Mouse (Mus musculus) Patski (cell line): ENCODE data around the gene Gm20388. TPM values are rescaled to one million over a fixed set of nuclear protein-coding genes. Genes with fewer than 3 reads are reported as not detected.

ENCODE experiments used
- ATAC-seq: fragments of 100-300 bp; one replicate; pipeline ENCODE4 v1.8.0; 2021
- CTCF ChIA-PET: fragments of 350-600 bp; sonication (Branson Sonifier 250); formaldehyde crosslinking; loops from one replicate; lab custom pipeline; 2022; ENCODE audit warnings: inconsistent platforms; lab: Charles Lee
- POLR2A ChIA-PET: fragments of 350-600 bp; sonication (Branson Sonifier 250); formaldehyde crosslinking; loops from one replicate; lab custom pipeline; 2022; ENCODE audit warnings: antibody characterized with exemption, inconsistent platforms; lab: Charles Lee
- DNase-seq: peaks from one replicate; pipeline ENCODE4 v3.0.0-alpha.2; 2011; ENCODE audit warnings: low read depth, low spot score
- H3K27me3 ChIP-seq: fragments of 371-371 bp; one replicate; pipeline ENCODE4 v1.5.1; 2021
- CTCF ChIP-seq: fragments of 100-300 bp; IDR thresholded peaks from one replicate; pipeline ENCODE4 v1.5.1; 2021
- in situ Hi-C: fragments of 300-500 bp; cut with MboI; formaldehyde crosslinking; loops from 3 replicates; pipeline ENCODE4 v1.11.1; 2018; ENCODE audit warnings: low pct_unique_long_range_greater_than_20kb, mixed read lengths
- polyA plus RNA-seq: library from polyadenylated mRNA; unstranded; gene quantifications from one replicate; pipeline ENCODE4 v1.2.3, GENCODE M21; 2021

Gene Gm20388
- polyA plus RNA-seq, 1 experiment from 2014 or later: 86.7 TPM

DNA sequence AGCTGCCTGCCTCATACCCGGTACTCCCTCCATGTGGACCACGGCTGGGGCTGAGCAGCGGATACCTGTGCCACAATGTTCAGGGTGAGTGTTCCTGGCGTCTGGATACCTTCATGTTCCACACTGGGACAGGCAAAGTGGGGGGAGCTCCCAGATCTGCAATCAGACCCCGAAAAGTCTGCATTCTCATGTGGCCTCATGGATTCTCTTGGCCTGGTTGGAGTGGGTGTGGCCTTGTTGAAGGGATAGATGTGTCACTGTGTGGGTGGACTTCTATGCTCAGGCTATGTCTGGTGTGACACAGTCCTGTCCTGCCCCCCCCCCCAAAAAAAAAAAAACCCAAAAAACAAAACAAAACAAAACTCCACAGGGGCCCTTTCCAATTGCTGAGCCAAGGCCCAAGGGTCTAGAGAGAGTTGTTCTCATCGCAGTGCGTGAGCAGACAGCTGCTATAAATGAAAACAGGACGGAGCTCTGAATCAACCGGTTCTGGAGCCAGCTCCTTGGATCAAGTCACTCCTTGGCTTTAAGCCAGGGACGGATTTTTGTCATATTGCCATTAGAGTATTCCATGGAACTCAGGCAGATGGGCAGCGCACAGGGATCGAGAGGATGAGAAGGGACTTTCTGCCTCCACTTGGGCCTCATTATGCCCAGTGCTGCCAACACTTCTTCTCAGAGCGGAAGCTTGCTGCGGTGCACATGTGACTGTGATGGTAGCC is 3231.3 kb downstream of the Gm20388 start:
- TF ChIP-seq CTCF: no peak
- in situ Hi-C loops: no loop called here
- POLR2A ChIA-PET: no interaction called here
- DNase-seq: peak; percentile 46
- no peak for ATAC-seq
- H3K27me3 ChIP-seq: no peaks in the 10 kb centered on the region
- CTCF ChIA-PET: interaction anchor here (1.0 kb wide), 1 partner anchor 16 kb away, joined by 3 read pairs; the partner anchor contains the start of gene Sult5a1

DNA sequence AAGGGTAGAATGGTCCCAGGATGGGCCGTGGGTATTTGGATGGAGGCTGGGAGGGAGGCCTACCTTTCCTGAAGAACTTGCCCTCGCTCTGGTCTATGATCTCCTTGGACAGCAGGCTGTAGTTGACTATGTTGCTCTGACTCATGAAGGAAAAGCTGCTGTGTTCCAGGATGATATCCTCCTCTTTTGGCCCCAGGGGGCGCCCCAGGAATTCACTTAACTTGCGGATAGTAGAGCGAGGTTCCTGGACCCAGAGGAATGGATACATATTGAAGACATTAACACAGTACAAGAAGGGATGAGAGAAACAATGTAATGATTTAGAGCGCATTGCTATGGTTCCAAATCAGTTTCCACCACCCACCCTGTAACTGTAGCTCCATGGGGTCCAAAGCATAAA is 3234.6 kb downstream of the Gm20388 start:
- POLR2A ChIA-PET: no interaction called here
- in situ Hi-C loops: no loop called here
- no peak for ATAC-seq
- CTCF ChIA-PET: interaction anchor here (1.2 to 2.0 kb wide), 4 partner anchors 10 to 46 kb away, joined by 4 to 10 read pairs (median 6); no protein-coding TSS in a partner anchor
- DNase-seq: no peak
- TF ChIP-seq CTCF: no peak
- peaks cover 3% of the 10 kb centered on the region for H3K27me3 ChIP-seq

- peaks cover 3% of the 10 kb centered on the region for H3K27me3 ChIP-seq
- no peak for TF ChIP-seq CTCF
- ATAC-seq (no peak), DNase-seq (no peak)
- in situ Hi-C loops: no loop called here
- CTCF ChIA-PET: interaction anchor here (1.2 to 2.7 kb wide), 5 partner anchors 9 to 45 kb away, joined by 4 to 10 read pairs (median 6); no protein-coding TSS in a partner anchor
- POLR2A ChIA-PET: interaction anchor here (0.6 kb wide), 1 partner anchor 681 kb away, joined by 3 read pairs; no protein-coding TSS in a partner anchor
Observed at GRCm38 (mm10) chr8:123146390-123146789, 3235.7 kb downstream of the Gm20388 start.

GRCm38 (mm10) chr8:123150737-123151171 is 3240.1 kb downstream of the Gm20388 start:
- POLR2A ChIA-PET: no interaction called here
- no peak for ATAC-seq
- H3K27me3 ChIP-seq: peaks cover 3% of the 10 kb centered on the region
- in situ Hi-C loops: loop anchor here (5.0 kb wide), 1 partner anchor 38 kb away; no protein-coding TSS in a partner anchor
- DNase-seq: no peak
- TF ChIP-seq CTCF: no peak
- CTCF ChIA-PET: no interaction called here

- ATAC-seq: no peak
- in situ Hi-C loops: loop anchor here (5.0 kb wide), 1 partner anchor 37 kb away; no protein-coding TSS in a partner anchor
- CTCF ChIA-PET: interaction anchor here (1.1 kb wide), 2 partner anchors 9 to 47 kb away, joined by 4 read pairs; no protein-coding TSS in a partner anchor
- TF ChIP-seq CTCF: no peak
- no peak for DNase-seq
- POLR2A ChIA-PET: no interaction called here
- H3K27me3 ChIP-seq: peaks cover 5% of the 10 kb centered on the region
Observed at GRCm38 (mm10) chr8:123155177-123155576, 3244.5 kb downstream of the Gm20388 start.

DNA sequence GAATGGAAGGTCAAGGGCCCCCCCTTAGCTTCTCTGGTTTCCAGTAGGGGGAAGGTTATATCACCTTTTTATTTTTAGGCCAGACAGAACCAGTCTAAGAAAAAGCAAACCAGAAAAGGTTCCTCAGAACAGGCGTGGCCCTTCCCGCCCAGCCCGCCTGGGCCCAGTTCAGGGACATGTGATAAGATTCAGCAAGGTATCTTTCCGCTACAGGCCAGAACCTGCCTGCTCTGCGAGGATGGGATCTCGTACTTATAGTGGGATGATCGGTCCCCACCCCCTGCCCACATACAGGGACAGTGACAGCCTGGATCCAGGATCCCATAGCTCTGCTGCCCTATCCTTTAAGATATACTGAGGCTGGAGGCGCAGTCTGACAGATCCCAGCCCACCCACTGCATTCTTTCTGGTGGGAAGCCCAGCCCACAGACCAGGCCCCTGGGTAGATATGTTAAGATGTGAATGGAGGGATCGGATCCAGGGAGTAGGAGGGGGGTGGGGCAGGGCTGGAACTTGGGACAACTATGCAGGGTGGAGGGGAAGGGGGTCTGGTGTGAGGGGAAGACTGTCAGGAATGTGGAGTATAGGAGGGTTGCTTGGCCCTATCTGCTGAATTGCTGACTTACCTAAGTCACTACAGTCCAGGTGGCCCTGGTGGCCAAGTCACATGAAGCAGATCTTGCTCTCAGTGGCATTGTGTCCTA is 3245.6 kb downstream of the Gm20388 start:
- peaks cover 5% of the 10 kb centered on the region for H3K27me3 ChIP-seq
- ChIA-PET CTCF (interaction anchor here (1.1 kb wide), 1 partner anchor 48 kb away, joined by 4 read pairs; no protein-coding TSS in a partner anchor), POLR2A (no interaction called here)
- ATAC-seq (no peak), DNase-seq (no peak)
- in situ Hi-C loops: loop anchor here (5.0 kb wide), 1 partner anchor 36 kb away; no protein-coding TSS in a partner anchor
- TF ChIP-seq CTCF: no peak

DNA sequence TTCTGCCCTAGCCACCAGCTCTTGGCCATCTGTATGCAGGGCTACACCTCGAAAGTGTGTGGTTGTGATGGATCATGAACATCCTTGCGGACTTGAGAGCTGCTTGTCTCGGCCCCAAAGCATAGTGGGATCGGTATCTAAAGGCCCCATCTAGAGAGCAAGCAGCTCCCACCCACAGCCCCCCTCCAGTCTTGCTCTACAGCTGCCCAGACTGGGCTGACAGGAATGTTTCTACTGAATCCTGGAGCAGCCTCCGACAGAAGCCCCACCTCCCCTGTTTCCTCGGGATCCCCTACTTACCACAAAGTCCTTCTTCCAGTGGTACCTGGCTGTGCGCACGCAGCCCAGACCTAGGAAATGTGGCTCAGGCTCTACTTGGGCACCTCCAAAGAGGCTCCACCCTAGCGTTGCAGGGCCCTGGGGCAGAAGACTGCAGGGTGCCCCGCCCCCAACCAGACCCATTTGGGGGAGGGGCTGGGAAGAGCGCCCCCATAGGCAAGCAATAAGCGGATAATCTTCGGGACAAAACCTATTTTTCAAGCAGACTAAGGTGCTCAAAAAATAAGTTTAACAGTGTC is 3247.3 kb downstream of the Gm20388 start, which contains the start of gene Sult5a1:
Gene Sult5a1 (minus strand): TSS at position 428 of the 578 bp plus-strand sequence.
- no peak for TF ChIP-seq CTCF
- ATAC-seq: no peak
- in situ Hi-C loops: loop anchor here (5.0 kb wide), 1 partner anchor 34 kb away; no protein-coding TSS in a partner anchor
- H3K27me3 ChIP-seq: peaks cover 5% of the 10 kb centered on the region
- POLR2A ChIA-PET: no interaction called here
- no peak for DNase-seq
- CTCF ChIA-PET: interaction anchor here (1.6 kb wide), 1 partner anchor 16 kb away, joined by 3 read pairs; no protein-coding TSS in a partner anchor

DNA sequence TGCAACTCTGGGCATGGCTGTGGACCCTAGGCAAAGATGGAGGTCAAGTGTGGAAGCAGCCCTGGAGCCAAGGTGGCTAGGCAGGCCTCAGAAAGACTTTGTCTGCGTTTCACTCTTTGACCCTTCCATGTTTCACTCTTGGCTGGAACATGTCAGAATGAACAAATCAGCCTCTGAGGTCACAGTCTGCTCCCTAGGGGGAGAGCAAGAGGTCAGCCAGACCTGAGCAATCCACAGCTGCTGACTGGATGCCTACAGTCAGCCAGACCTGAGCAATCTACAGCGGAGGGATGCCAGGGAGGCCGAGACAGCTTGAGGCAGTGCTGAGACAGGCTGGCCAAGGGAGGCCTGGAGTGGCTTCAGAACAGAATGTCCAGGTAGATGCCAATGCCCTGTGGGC is 3270.8 kb downstream of the Gm20388 start:
- DNase-seq: no peak
- TF ChIP-seq CTCF: no peak
- ChIA-PET POLR2A (interaction anchor here (1.0 to 1.1 kb wide), 2 partner anchors 8 to 58 kb away, joined by 3 read pairs; no protein-coding TSS in a partner anchor), CTCF (no interaction called here)
- peaks cover 3% of the 10 kb centered on the region for H3K27me3 ChIP-seq
- ATAC-seq: no peak
- in situ Hi-C loops: no loop called here

DNA sequence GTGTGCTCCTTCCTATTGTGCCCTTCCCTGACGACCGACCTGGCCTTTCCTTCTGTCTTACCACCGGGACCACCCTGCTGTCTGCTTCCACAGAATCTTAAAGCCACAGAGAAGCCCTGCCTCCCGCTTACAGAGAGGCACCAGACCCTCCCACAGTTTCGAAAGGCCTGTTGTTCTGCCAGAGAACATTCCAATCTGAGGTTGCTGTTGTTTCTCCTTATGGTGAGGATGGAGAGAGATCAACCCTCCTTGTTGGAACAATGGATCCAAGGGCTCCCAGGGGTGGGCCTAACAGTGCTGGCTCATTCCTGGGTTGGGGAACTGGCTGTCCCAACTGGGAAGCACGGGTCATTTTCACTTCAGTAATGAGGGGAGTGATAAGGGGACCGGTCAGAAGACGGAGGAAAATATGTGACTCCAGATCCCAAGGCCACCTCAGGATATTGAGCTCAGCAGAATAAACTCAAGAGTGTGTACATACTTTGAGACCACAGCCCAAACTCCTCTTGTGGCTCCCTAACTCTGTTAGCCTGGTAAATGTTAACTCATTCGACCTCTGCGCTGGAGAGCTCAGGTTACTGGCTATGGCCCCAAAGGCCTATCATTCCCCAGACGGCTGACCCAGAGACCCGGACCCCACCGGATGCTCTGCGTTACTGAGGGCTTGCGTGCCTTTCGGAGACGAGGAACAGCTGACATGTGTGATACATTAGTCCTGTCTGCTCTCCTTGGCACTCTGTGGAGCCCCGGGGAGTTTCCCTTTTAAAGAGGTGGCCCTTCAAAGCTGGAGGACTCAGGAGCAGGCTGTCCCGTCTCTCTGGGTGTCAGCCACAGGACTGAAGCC is 3275.1 kb downstream of the Gm20388 start, which contains the start of gene Dpep1:
Gene Dpep1 (plus strand): TSS at position 677 of the 844 bp plus-strand sequence.
- H3K27me3 ChIP-seq: peaks cover 7% of the 10 kb centered on the region
- DNase-seq (no peak), ATAC-seq (no peak)
- CTCF ChIA-PET: no interaction called here
- in situ Hi-C loops: no loop called here
- no peak for TF ChIP-seq CTCF
- POLR2A ChIA-PET: no interaction called here
